Mouse (Mus musculus) ES-Bruce4 (cell line): ENCODE measurements at regions not wholly inside any gene's neighbourhood (a gene's known extent, or its start where the extent isn't known, plus 50 kb on each side); places are given as distances from the start of the nearest gene placed in this dataset.

ENCODE experiments used
- CTCF ChIP-seq: IDR thresholded peaks from one replicate; pipeline ENCODE4 v1.8.1; 2011; ENCODE audit warnings: low read depth, low read length
- POLR2A ChIP-seq: IDR thresholded peaks from one replicate; pipeline ENCODE4 v1.8.1; 2011; ENCODE audit warnings: low read length; ENCODE audit not compliant: insufficient read depth

GRCm38 (mm10) chr11:64615140-64615539 is 178.7 kb upstream of the F930015N05Rik start:
- TF ChIP-seq CTCF (no peak), POLR2A (no peak)
